Mouse (Mus musculus) limb, embryonic 12.5 days (tissue): ENCODE measurements around the gene Aph1b. TPM values are rescaled to one million over a fixed set of nuclear protein-coding genes. Genes with fewer than 3 reads are reported as not detected.
A peak's percentile ranks its signal among the peaks of the same experiment; 100 is the strongest.
"Not testable (repeated sequence)": the region's sequence is repeated elsewhere in the genome, so short reads cannot be mapped to it uniquely, and the experiment has no call there.

Experiments used
- ATAC-seq: fragments of 200-750 bp; cut with Nextera tagmentation; 2 replicates; pipeline ENCODE4 v1.8.0; 2017; ENCODE audit warnings: low read depth, moderate TSS enrichment; ENCODE audit not compliant: insufficient number of reproducible peaks, insufficient read depth, low FRiP score, low TSS enrichment
- H3K27ac ChIP-seq: fragments of 300-500 bp; sonication (generic); 2 replicates; pipeline ENCODE4 v1.5.1; 2016; ENCODE audit warnings: mild to moderate bottlenecking, moderate library complexity
- H3K27me3 ChIP-seq: fragments of 300-500 bp; sonication (generic); 2 replicates; pipeline ENCODE4 v1.6.1; 2016; ENCODE audit warnings: mild to moderate bottlenecking, moderate library complexity
- H3K36me3 ChIP-seq: fragments of 300-500 bp; sonication (generic); 2 replicates; pipeline ENCODE4 v1.6.1; 2016; ENCODE audit warnings: mild to moderate bottlenecking, moderate library complexity
- H3K4me1 ChIP-seq: fragments of 300-500 bp; sonication (generic); replicated peaks from 2 replicates; pipeline ENCODE4 v1.6.1; 2016
- H3K4me2 ChIP-seq: fragments of 300-500 bp; sonication (generic); 2 replicates; pipeline ENCODE4 v1.6.1; 2016; ENCODE audit warnings: mild to moderate bottlenecking, moderate library complexity
- H3K4me3 ChIP-seq: fragments of 300-500 bp; sonication (generic); replicated peaks from 2 replicates; pipeline ENCODE4 v1.5.1; 2016; ENCODE audit warnings: mild to moderate bottlenecking
- H3K9ac ChIP-seq: fragments of 300-500 bp; sonication (generic); replicated peaks from 2 replicates; pipeline ENCODE4 v1.6.1; 2016; ENCODE audit warnings: mild to moderate bottlenecking, moderate library complexity
- H3K9me3 ChIP-seq: fragments of 300-500 bp; sonication (generic); 2 replicates; pipeline ENCODE4 v1.6.1; 2016; ENCODE audit warnings: mild to moderate bottlenecking, moderate library complexity
- WGBS: fragments of 180-500 bp; shearing (Covaris S2); methylation state at CpG from one replicate; pipeline ENCODE4 v1.1.7; 2016; 5-methylcytosine and 5-hydroxymethylcytosine counted together
- polyA plus RNA-seq: library from polyadenylated mRNA; unstranded; fragments of >200 nt; fragmentation: Nextera tagmentation; extraction: Ambion mirVana; gene quantifications from 2 replicates; pipeline ENCODE4 v1.2.1, GENCODE M21; 2016

The Aph1b gene
- polyA plus RNA-seq, 1 experiment from 2014 or later: 14.4 TPM

- Histone ChIP-seq H3K4me1 (peaks cover 6% of the 10 kb centered on the region), H3K9me3 (no peaks in the 10 kb centered on the region), H3K27me3 (no peaks in the 10 kb centered on the region), H3K4me2 (peak within 1 kb of the TSS; percentile 81), H3K36me3 (no peaks in the 10 kb centered on the region), H3K27ac (peak within 1 kb of the TSS; percentile 92), H3K4me3 (peak within 1 kb of the TSS; percentile 65), H3K9ac (peak within 1 kb of the TSS; percentile 78)
- no peak for ATAC-seq
- 65% methylated on average over 5 of the region's 5 CpGs for WGBS
These were observed 1.4 kb upstream of the Aph1b start, which contains the start of gene Gm10647 for GRCm38 (mm10) chr9:66796739-66797138. Gene Gm10647 (plus strand): TSS chr9:66797039.

- Histone ChIP-seq H3K4me2 (peak overlapping the region; percentile 81), H3K9ac (peak overlapping the region; percentile 78), H3K27ac (peak overlapping the region; percentile 92), H3K9me3 (no peaks in the 10 kb centered on the region), H3K27me3 (no peaks in the 10 kb centered on the region), H3K4me3 (peak overlapping the region; percentile 65), H3K4me1 (peaks cover 4% of the 10 kb centered on the region), H3K36me3 (peaks cover 6% of the 10 kb centered on the region)
- 2% methylated on average over 43 of the region's 43 CpGs for WGBS
- peak; percentile 33; the same call in 1 of the 2 replicates for ATAC-seq
These were observed 444 bp downstream of the Aph1b start for GRCm38 (mm10) chr9:66794629-66795463.

DNA sequence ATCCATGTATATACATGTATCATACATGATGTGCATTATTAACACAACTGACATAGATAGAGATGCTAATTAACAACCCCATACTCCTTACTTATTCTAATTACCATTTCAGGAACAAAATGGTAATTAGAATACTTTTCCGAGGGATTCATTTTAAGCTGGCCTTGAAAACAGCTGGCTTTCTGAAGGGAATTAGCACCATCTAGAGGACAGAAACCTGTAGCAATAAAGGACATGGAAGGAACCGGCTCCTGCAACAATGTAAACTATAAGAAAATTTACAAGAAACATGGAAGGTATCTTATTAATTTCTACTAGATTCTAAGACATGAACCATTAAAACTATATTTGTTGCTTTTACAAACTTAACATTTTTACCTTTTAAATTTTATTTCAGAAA lies 7.5 kb downstream of the Aph1b start:
- ATAC-seq: no peak
- no peak overlapping the region for H3K9ac ChIP-seq
- peaks cover 16% of the 10 kb centered on the region for H3K36me3 ChIP-seq
- H3K9me3 ChIP-seq: no peaks in the 10 kb centered on the region
- H3K4me2 ChIP-seq: no peak overlapping the region
- no peaks in the 10 kb centered on the region for H3K27me3 ChIP-seq
- H3K27ac ChIP-seq: no peak overlapping the region
- no peak overlapping the region for H3K4me3 ChIP-seq
- WGBS: 9% methylated on average over 2 of the region's 2 CpGs
- no peaks in the 10 kb centered on the region for H3K4me1 ChIP-seq

DNA sequence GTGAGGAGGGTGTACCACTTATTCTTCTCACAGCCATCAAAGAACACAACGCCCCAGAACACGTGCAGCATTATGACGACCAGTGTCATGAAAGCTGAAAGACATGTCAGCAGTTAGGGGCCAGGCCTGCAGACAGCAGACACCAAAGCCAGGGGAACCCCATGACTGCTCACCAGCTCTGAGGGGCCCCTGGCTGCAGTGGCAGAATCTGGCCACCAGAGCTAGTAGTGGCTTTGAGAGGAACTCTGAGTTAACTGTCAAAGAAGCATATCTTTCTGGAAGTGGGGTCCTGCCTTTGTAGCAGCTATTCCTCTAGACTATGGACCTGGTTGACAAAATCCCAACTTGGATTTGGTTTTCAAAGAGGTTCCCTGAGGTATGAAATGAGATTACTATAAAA lies 10.7 kb downstream of the Aph1b start:
- H3K4me1 ChIP-seq, H3K9ac ChIP-seq, H3K27ac ChIP-seq, H3K27me3 ChIP-seq, H3K9me3 ChIP-seq, H3K4me2 ChIP-seq, H3K4me3 ChIP-seq, H3K36me3 ChIP-seq, ATAC-seq: not testable (repeated sequence)
- WGBS: 76% methylated on average over 2 of the region's 3 CpGs

DNA sequence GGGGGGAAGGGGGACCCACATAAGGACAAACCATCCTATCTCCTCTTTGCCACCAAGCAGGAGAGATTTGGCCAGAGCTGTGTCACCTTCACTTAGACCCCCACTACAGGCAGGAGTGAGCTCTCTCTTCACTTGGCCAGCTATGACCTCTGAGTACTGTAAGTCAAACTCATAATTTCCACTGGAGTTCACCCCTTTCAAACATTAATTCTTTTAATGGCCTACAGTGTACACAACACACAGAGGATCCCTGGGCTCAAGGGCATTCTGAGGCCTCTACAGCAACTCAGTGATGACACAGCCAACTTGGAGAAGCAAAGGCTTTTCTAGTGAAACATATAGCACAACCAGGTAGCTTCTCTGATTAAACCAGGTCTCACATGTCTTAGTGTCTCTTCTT lies 24.6 kb downstream of the Aph1b start:
- no peak overlapping the region for H3K27ac ChIP-seq
- H3K9ac ChIP-seq: no peak overlapping the region
- no peaks in the 10 kb centered on the region for H3K27me3 ChIP-seq
- H3K9me3 ChIP-seq: no peaks in the 10 kb centered on the region
- ATAC-seq: no peak
- no peaks in the 10 kb centered on the region for H3K4me1 ChIP-seq
- no peak overlapping the region for H3K4me2 ChIP-seq
- no peak overlapping the region for H3K4me3 ChIP-seq
- H3K36me3 ChIP-seq: no peaks in the 10 kb centered on the region

GRCm38 (mm10) chr9:66769275-66769674 lies 26.0 kb downstream of the Aph1b start:
- ATAC-seq: no peak
- H3K9me3 ChIP-seq: no peaks in the 10 kb centered on the region
- H3K27ac ChIP-seq: no peak overlapping the region
- peaks cover 3% of the 10 kb centered on the region; the same call in 1 of the 2 replicates for H3K36me3 ChIP-seq
- no peaks in the 10 kb centered on the region for H3K27me3 ChIP-seq
- H3K9ac ChIP-seq: no peak overlapping the region
- WGBS: 72% methylated on average over 3 of the region's 3 CpGs
- H3K4me2 ChIP-seq: no peak overlapping the region
- H3K4me3 ChIP-seq: no peak overlapping the region
- H3K4me1 ChIP-seq: no peaks in the 10 kb centered on the region

DNA sequence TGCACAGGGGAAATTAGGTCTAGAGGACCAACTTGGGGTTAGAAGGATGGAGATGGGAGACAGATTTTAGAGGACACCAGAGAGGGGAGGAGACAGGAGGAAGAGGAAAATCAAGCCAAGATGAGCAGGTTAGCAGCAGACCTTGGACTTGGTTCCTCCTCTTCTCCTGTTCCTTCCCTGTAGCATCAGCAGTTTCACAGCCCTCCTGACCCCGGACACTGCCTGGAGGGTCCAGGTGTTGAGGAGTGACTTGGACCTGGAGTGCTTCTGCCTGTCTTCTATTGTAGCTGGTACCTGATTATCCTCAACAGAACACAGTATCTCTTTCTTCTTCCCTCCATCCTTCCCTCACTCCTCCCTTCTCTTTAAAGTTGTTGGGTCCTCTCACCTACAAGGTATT lies 26.6 kb downstream of the Aph1b start:
- Histone ChIP-seq H3K36me3 (peaks cover 4% of the 10 kb centered on the region; the same call in 1 of the 2 replicates), H3K4me1 (no peaks in the 10 kb centered on the region), H3K27ac (no peak overlapping the region), H3K4me2 (no peak overlapping the region), H3K9ac (no peak overlapping the region), H3K4me3 (no peak overlapping the region), H3K9me3 (no peaks in the 10 kb centered on the region), H3K27me3 (no peaks in the 10 kb centered on the region)
- no peak for ATAC-seq
- WGBS: 100% methylated on average over 1 of the region's 1 CpGs

- ATAC-seq: no peak
- no peak overlapping the region for H3K4me2 ChIP-seq
- H3K27ac ChIP-seq: no peak overlapping the region
- H3K4me3 ChIP-seq: no peak overlapping the region
- peaks cover 4% of the 10 kb centered on the region; the same call in 1 of the 2 replicates for H3K36me3 ChIP-seq
- no peaks in the 10 kb centered on the region for H3K4me1 ChIP-seq
- no peak overlapping the region for H3K9ac ChIP-seq
- WGBS: 54% methylated on average over 1 of the region's 1 CpGs
- H3K27me3 ChIP-seq: peaks cover 4% of the 10 kb centered on the region; the same call in 1 of the 2 replicates
- H3K9me3 ChIP-seq: no peaks in the 10 kb centered on the region
These were observed 34.3 kb downstream of the Aph1b start for GRCm38 (mm10) chr9:66760991-66761390.

DNA sequence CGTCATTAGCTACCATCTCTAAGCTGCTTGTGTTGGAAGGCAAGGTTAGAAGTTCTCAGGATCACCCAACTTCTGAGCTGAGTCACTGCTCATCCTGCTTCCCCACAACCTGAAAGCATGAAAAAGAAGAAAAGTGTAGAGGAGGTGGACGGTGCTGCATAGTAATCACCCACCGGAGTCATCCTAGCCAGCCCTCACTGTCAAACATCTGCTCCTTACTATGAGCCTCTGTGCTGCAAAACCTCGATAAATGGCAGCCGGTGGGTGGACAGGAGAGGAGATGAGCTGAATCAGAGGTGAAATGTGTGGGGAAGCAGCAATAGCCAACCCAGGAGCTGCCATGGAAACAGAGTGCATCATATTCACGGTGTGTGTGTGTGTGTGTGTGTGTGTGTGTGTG lies 42.4 kb downstream of the Aph1b start:
- no peak overlapping the region for H3K4me3 ChIP-seq
- no peak overlapping the region for H3K9ac ChIP-seq
- no peaks in the 10 kb centered on the region for H3K9me3 ChIP-seq
- H3K27me3 ChIP-seq: peaks cover 4% of the 10 kb centered on the region; the same call in 1 of the 2 replicates
- no peak for ATAC-seq
- 74% methylated on average over 6 of the region's 6 CpGs for WGBS
- no peaks in the 10 kb centered on the region for H3K4me1 ChIP-seq
- no peak overlapping the region for H3K4me2 ChIP-seq
- H3K27ac ChIP-seq: no peak overlapping the region
- H3K36me3 ChIP-seq: peaks cover 7% of the 10 kb centered on the region; the same call in 1 of the 2 replicates

DNA sequence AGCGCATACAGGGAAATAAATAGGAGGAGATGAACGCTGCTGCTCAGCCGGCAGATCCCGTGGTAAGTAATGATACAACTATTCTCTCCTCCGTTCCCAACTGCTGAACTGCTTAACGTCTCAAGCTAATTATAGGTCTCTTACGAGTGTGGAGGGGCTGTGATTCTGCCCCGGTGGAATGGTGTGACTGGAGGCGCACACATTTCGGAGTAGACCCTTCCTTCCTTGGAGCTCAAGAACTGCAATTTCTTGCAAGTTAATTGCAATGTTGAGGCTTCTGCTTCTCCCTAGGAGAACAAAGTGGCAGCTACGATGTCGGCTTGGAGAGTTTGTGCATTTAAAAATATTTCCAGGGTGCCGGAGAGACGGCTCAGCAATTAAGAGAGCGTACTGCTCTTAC lies 46.9 kb downstream of the Aph1b start:
- Histone ChIP-seq H3K27ac (no peak overlapping the region), H3K9me3 (no peaks in the 10 kb centered on the region), H3K4me3 (no peak overlapping the region), H3K4me1 (no peaks in the 10 kb centered on the region), H3K9ac (no peak overlapping the region), H3K4me2 (no peak overlapping the region), H3K27me3 (no peaks in the 10 kb centered on the region), H3K36me3 (peaks cover 7% of the 10 kb centered on the region; the same call in 1 of the 2 replicates)
- no peak for ATAC-seq
- 75% methylated on average over 15 of the region's 15 CpGs for WGBS

DNA sequence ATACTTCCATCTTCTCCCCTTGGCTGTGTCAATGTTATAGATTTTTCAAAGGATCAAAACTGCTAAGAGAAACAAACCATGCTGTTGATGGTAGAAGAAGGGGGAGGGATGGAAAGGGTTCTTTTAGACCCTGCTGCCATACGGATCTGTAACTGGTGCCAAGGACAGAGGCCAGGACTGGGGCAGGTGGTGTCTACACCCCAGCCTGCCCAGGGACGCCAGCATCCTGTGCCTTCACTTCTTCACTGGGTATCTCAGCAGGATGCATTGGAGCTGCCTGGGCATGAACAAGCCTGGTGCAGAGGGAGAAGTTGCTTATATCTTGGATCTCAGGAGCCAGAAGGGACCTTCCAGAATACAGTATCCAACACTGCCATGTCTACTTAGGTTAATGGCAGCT lies 50.8 kb downstream of the Aph1b start:
- no peak overlapping the region for H3K27ac ChIP-seq
- 78% methylated on average over 2 of the region's 2 CpGs for WGBS

DNA sequence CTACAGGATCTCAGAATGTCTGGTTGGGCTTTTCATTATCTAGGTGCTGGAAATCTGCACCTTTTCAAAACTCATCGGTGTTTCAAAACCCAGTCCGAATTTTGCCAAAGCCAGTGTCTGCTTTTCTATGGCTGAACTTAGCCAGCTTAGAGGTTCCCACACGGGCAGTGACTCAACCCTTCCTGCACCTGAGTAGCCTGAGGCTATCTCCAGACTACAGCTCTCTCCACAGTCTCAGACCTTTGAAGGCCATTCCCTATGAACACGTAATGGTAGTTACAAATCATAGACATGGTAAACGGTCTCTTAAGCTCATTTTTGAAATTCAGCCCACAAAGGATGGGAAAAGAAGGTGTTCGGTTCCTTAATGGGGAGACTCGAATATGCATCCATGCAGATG lies 55.8 kb downstream of the Aph1b start:
- 70% methylated on average over 7 of the region's 7 CpGs for WGBS
- Histone ChIP-seq H3K9me3 (no peaks in the 10 kb centered on the region), H3K4me3 (no peak overlapping the region), H3K4me2 (no peak overlapping the region), H3K36me3 (no peaks in the 10 kb centered on the region), H3K9ac (no peak overlapping the region), H3K4me1 (peaks cover 12% of the 10 kb centered on the region), H3K27me3 (no peaks in the 10 kb centered on the region), H3K27ac (no peak overlapping the region)
- no peak for ATAC-seq

More for the DNA sequence above, 50.8 kb downstream of the Aph1b start:
- H3K9ac ChIP-seq: no peak overlapping the region
- H3K4me2 ChIP-seq: no peak overlapping the region
- ATAC-seq: no peak
- H3K27me3 ChIP-seq: no peaks in the 10 kb centered on the region
- H3K9me3 ChIP-seq: no peaks in the 10 kb centered on the region
- H3K36me3 ChIP-seq: no peaks in the 10 kb centered on the region
- peaks cover 12% of the 10 kb centered on the region for H3K4me1 ChIP-seq
- H3K4me3 ChIP-seq: no peak overlapping the region
